Mouse (Mus musculus) midbrain, postnatal 0 days (tissue): Measurements from ENCODE around the gene Lrch1. TPM values are rescaled to one million over a fixed set of nuclear protein-coding genes. Genes with fewer than 3 reads are reported as not detected.

Experiments used
- ATAC-seq: fragments of 200-750 bp; cut with Nextera tagmentation; 2 replicates; pipeline ENCODE4 v1.8.0; 2017; ENCODE audit warnings: moderate number of reproducible peaks, mild to moderate bottlenecking, moderate TSS enrichment, moderate library complexity; ENCODE audit not compliant: low FRiP score
- DNase-seq: peaks from one replicate; pipeline ENCODE4 v3.0.0-alpha.2; 2015; ENCODE audit warnings: low spot score
- H3K27ac ChIP-seq: fragments of 300-500 bp; sonication (generic); 2 replicates; pipeline ENCODE4 v1.5.1; 2014; ENCODE audit warnings: low read depth, mild to moderate bottlenecking, low read length, mixed read lengths
- H3K27me3 ChIP-seq: fragments of 300-500 bp; sonication (generic); 2 replicates; pipeline ENCODE4 v1.6.1; 2014; ENCODE audit warnings: low read length, control low read depth, mixed read lengths; ENCODE audit not compliant: insufficient read depth
- H3K36me3 ChIP-seq: fragments of 300-500 bp; sonication (generic); 2 replicates; pipeline ENCODE4 v1.6.1; 2014; ENCODE audit warnings: low read length, control low read depth, mixed read lengths; ENCODE audit not compliant: insufficient read depth
- H3K4me1 ChIP-seq: fragments of 300-500 bp; sonication (generic); 2 replicates; pipeline ENCODE4 v1.6.1; 2014; ENCODE audit warnings: mild to moderate bottlenecking, control low read depth, antibody characterized with exemption, low read length, mixed read lengths; ENCODE audit not compliant: insufficient read depth
- H3K4me2 ChIP-seq: fragments of 300-500 bp; sonication (generic); 2 replicates; pipeline ENCODE4 v1.6.1; 2014; ENCODE audit warnings: low read depth, mild to moderate bottlenecking, low read length, mixed read lengths; ENCODE audit not compliant: poor library complexity, severe bottlenecking
- H3K4me3 ChIP-seq: fragments of 300-500 bp; sonication (generic); 2 replicates; pipeline ENCODE4 v1.5.1; 2014; ENCODE audit warnings: low read depth, mild to moderate bottlenecking, low read length, moderate library complexity
- H3K9ac ChIP-seq: fragments of 300-500 bp; sonication (generic); replicated peaks from 2 replicates; pipeline ENCODE4 v1.6.1; 2014; ENCODE audit warnings: mild to moderate bottlenecking, low read length, moderate library complexity, mixed read lengths; ENCODE audit not compliant: poor library complexity, severe bottlenecking
- H3K9me3 ChIP-seq: fragments of 300-500 bp; sonication (generic); 2 replicates; pipeline ENCODE4 v1.6.1; 2016; ENCODE audit warnings: low read length, control low read depth
- CTCF ChIP-seq: IDR thresholded peaks from 2 replicates; pipeline ENCODE4 v1.5.1; 2016; ENCODE audit warnings: antibody characterized with exemption, mild to moderate bottlenecking
- WGBS: fragments of 180-500 bp; shearing (Covaris S2); extraction: QIAGEN DNeasy Blood & Tissue Kit; methylation state at CpG from one replicate; pipeline ENCODE4 v1.1.7; 2014; 5-methylcytosine and 5-hydroxymethylcytosine counted together
- polyA plus RNA-seq: library from polyadenylated mRNA; unstranded; fragments of >200 nt; fragmentation: Nextera tagmentation; extraction: Ambion mirVana; gene quantifications from 2 replicates; pipeline ENCODE4 v1.2.1, GENCODE M21; 2015
- total RNA-seq: library from RNA; depleted of rRNA; stranded (reverse); fragments of >200 nt; gene quantifications from 2 replicates; pipeline ENCODE4 v1.2.3, GENCODE M21; 2014; rRNA removed

Lrch1 gene
- total and polyA plus RNA-seq, 2 experiments from 2014 or later: 15.7 to 21.7 TPM

GRCm38 (mm10) chr14:74731221-74732078 lies 216.2 kb downstream of the Lrch1 start:
- H3K4me2 ChIP-seq: peak overlapping the region; percentile 83
- no peak for TF ChIP-seq CTCF
- H3K27ac ChIP-seq: no peak overlapping the region; the same call in 1 of the 2 replicates
- H3K27me3 ChIP-seq: no peaks in the 10 kb centered on the region
- H3K9ac ChIP-seq: peak overlapping the region; percentile 83
- H3K4me3 ChIP-seq: peak overlapping the region; percentile 85
- H3K9me3 ChIP-seq: no peaks in the 10 kb centered on the region
- no peak for DNase-seq
- peak; percentile 39; the same call in 1 of the 2 replicates for ATAC-seq
- no peaks in the 10 kb centered on the region for H3K4me1 ChIP-seq
- H3K36me3 ChIP-seq: no peaks in the 10 kb centered on the region
- 32% methylated on average over 9 of the region's 9 CpGs for WGBS

- 80% methylated on average over 3 of the region's 3 CpGs for WGBS
- Histone ChIP-seq H3K4me2 (no peak overlapping the region), H3K9ac (no peak overlapping the region), H3K27me3 (no peaks in the 10 kb centered on the region), H3K4me1 (no peaks in the 10 kb centered on the region), H3K4me3 (no peak overlapping the region), H3K36me3 (no peaks in the 10 kb centered on the region), H3K9me3 (no peaks in the 10 kb centered on the region), H3K27ac (no peak overlapping the region)
- peak; percentile 41 for TF ChIP-seq CTCF
- ATAC-seq (no peak), DNase-seq (no peak)
These were observed 224.1 kb downstream of the Lrch1 start for GRCm38 (mm10) chr14:74723541-74723940.

GRCm38 (mm10) chr14:74709054-74709453 lies 238.6 kb downstream of the Lrch1 start:
- Histone ChIP-seq H3K36me3 (no peaks in the 10 kb centered on the region), H3K9ac (no peak overlapping the region), H3K27ac (no peak overlapping the region), H3K4me2 (no peak overlapping the region), H3K4me1 (no peaks in the 10 kb centered on the region), H3K27me3 (no peaks in the 10 kb centered on the region), H3K4me3 (no peak overlapping the region), H3K9me3 (no peaks in the 10 kb centered on the region)
- ATAC-seq (no peak), DNase-seq (peak; percentile 82)
- 21% methylated on average over 3 of the region's 3 CpGs for WGBS
- TF ChIP-seq CTCF: peak; percentile 79

Other genes with a start within 250 kb of the Lrch1 start
- gene Esd, start 215.6 kb downstream of the Lrch1 start, total RNA-seq: 130 and 135 TPM in 2 replicates
- 192 and 195 TPM in 2 replicates for gene Esd, start 215.6 kb downstream of the Lrch1 start, polyA plus RNA-seq
- gene Rubcnl, start 68.2 kb upstream of the Lrch1 start, total RNA-seq: 0.11 and 0.57 TPM in 2 replicates
- gene Rubcnl, start 68.2 kb upstream of the Lrch1 start, polyA plus RNA-seq: 0.06 and 0.15 TPM in 2 replicates
- gene Lrrc63, start 183.0 kb upstream of the Lrch1 start, total RNA-seq: not detected in 2 replicates
- gene Lrrc63, start 183.0 kb upstream of the Lrch1 start, polyA plus RNA-seq: 0.06 TPM in 1 of 2 replicates, not detected in the other
- 6.9 and 12.3 TPM in 2 replicates for gene Lcp1, start 183.2 kb upstream of the Lrch1 start, total RNA-seq
- gene Lcp1, start 183.2 kb upstream of the Lrch1 start, polyA plus RNA-seq: 7.5 and 7.8 TPM in 2 replicates